Mouse (Mus musculus): Measurements from ENCODE around the gene Ankle2. TPM values are rescaled to one million over a fixed set of nuclear protein-coding genes. Genes with fewer than 3 reads are reported as not detected.

The Ankle2 gene
- 10 to 100 TPM; 44.0 to 55.5 (median 52.7) TPM for total RNA-seq (2022)

- DNase-seq, result peak; percentile 86
These were observed at the start of gene Ankle2 for GRCm38 (mm10) chr5:110230780-110231461. Gene Ankle2, plus strand, starts transcription at chr5:110231004.

GRCm38 (mm10) chr5:110181716-110182115 lies 49.1 kb upstream of the Ankle2 start:
- peak; percentile 41 for DNase-seq

- DNase-seq, result no peak
These were observed 27.5 kb upstream of the Ankle2 start for GRCm38 (mm10) chr5:110203164-110203895.

- DNase-seq, result no peak
These were observed 26.0 kb upstream of the Ankle2 start for GRCm38 (mm10) chr5:110204777-110205176.

GRCm38 (mm10) chr5:110211312-110211711 lies 19.5 kb upstream of the Ankle2 start:
- DNase-seq, result no peak

GRCm38 (mm10) chr5:110216780-110217179 lies 14.0 kb upstream of the Ankle2 start:
- no peak for DNase-seq

GRCm38 (mm10) chr5:110220331-110220730 lies 10.5 kb upstream of the Ankle2 start:
- no peak for DNase-seq

- no peak for DNase-seq
These were observed 8.0 kb upstream of the Ankle2 start for GRCm38 (mm10) chr5:110222757-110223156.

- DNase-seq, result no peak
These were observed 5.7 kb upstream of the Ankle2 start for GRCm38 (mm10) chr5:110225056-110225455.

GRCm38 (mm10) chr5:110227336-110227883 lies 3.4 kb upstream of the Ankle2 start:
- DNase-seq, result no peak

- DNase-seq, result no peak
These were observed 414 bp upstream of the Ankle2 start for GRCm38 (mm10) chr5:110230401-110230779.

- DNase-seq, result no peak
These were observed 834 bp downstream of the Ankle2 start for GRCm38 (mm10) chr5:110231638-110232037.

GRCm38 (mm10) chr5:110232346-110232745 lies 1.5 kb downstream of the Ankle2 start:
- DNase-seq, result no peak

GRCm38 (mm10) chr5:110244091-110244490 lies 13.3 kb downstream of the Ankle2 start:
- DNase-seq, result no peak

GRCm38 (mm10) chr5:110266941-110267340 lies 36.1 kb downstream of the Ankle2 start:
- DNase-seq, result no peak

GRCm38 (mm10) chr5:110269141-110270101 lies 38.6 kb downstream of the Ankle2 start, which contains the start of gene Pgam5:
Gene Pgam5, minus strand, starts transcription at chr5:110269913.
- DNase-seq, result peak; percentile 77

GRCm38 (mm10) chr5:110270242-110270641 lies 39.4 kb downstream of the Ankle2 start:
- no peak for DNase-seq

- no peak for DNase-seq
These were observed 43.3 kb downstream of the Ankle2 start for GRCm38 (mm10) chr5:110274147-110274546.

- DNase-seq, result no peak
These were observed 44.0 kb downstream of the Ankle2 start for GRCm38 (mm10) chr5:110274846-110275245.

- no peak for DNase-seq
These were observed 45.6 kb downstream of the Ankle2 start for GRCm38 (mm10) chr5:110276391-110276790.

GRCm38 (mm10) chr5:110276910-110277309 lies 46.1 kb downstream of the Ankle2 start:
- DNase-seq, result no peak

GRCm38 (mm10) chr5:110281984-110282383 lies 51.2 kb downstream of the Ankle2 start:
- DNase-seq, result no peak
